Mouse (Mus musculus): ENCODE results near the gene Fgd3.

The Fgd3 gene

DNA sequence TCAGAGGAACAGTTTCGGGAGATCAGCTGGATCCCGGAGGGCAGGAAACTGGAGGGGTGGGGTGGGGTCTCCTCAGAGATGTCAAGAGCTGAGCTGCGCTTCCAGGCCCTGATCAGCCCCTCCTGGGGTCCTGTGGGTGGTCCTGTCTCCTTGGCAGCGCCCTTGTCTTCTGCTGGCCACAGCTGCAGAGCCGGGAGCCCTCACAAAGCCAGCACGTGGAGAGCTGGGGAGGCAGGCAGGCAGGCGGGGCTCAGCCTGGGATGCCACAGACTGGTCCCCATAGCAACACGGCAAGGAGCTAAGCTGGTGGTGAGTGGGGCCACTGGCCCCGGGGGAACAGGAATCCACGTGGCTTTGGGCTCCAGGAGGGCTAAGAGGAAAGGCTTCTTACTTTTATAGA lies at the start of gene Fgd3:
Fgd3 (minus strand) TSS at position 272 of the 400 bp plus-strand sequence.
- no peak for DNase-seq

DNA sequence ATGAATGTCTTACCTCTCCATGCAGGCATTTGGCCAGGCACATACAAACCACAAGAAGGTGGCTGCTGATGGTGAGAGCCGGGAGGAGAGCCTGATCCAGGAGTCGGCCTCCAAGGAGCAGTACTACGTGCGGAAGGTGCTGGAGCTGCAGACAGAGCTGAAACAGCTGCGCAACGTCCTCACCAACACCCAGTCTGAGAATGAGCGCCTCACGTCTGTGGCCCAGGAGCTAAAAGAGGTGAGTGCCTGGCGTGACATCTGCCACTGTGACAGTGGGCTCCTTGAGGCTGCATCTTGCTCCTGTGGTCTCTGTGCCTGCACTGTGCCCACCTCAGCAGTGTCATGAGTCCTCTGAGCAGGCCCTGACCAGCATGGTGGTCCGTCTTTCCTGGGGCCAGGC lies 49.3 kb upstream of the Fgd3 start:
- DNase-seq, result no peak

DNA sequence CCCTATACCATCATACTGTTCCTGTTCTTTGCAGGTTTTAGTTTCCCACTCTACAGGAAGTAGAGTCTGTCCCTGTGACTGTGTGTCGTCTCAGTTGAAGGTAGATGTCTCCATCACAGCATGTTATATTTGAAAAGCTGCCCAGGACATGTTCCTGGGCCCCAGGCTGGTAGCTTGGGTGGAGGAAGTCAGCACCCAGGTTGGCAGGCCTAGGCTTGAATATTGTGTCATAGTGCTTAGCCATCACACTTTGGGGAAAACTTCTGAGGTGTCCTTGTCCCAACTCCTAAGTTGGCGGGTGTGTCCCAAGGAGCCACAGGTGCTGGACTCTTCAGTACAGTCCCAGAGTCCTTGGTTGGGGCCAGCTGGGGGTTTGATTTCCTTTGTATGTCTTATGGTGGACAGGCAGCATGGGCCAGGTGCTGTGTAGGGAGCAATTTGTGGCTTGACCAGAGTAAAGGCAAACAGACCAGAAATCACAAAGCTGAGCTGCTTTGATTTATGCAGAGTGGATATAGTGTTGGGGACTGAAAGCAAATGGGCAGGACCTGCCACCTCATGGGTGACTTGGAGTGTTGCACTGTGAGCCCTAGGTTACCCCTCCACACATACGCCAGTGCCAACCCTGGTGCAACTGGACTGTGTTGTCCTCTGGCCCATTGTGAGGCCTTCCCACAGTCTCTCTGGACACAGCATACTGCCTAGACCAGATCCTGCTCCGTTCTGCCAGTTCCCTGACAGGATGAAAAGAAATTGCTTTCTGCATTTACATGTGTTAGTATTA lies 47.7 kb upstream of the Fgd3 start:
- DNase-seq, result no peak

DNA sequence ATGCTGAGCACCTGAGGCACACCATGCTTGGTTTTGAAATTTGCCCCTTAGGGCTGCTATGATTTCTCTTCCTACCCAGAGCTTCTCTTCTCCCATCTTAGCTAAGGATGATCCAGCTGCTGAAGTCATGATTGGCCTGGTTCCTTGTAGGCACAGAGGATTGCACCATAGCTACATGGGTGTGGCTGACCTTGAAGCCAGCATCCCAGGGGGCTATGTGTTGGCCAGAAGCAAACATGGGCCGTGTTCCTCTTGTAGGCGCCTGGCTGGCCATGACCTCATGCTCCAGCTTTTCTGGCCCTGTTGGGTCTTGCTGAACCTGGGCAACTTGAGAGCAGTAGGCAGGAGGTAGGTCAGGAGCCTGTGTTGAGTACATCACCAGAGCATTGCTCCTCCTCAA lies 44.6 kb upstream of the Fgd3 start:
- no peak for DNase-seq

- no peak for DNase-seq
Measured at GRCm38 (mm10) chr13:49362804-49363203, 42.7 kb upstream of the Fgd3 start.

DNA sequence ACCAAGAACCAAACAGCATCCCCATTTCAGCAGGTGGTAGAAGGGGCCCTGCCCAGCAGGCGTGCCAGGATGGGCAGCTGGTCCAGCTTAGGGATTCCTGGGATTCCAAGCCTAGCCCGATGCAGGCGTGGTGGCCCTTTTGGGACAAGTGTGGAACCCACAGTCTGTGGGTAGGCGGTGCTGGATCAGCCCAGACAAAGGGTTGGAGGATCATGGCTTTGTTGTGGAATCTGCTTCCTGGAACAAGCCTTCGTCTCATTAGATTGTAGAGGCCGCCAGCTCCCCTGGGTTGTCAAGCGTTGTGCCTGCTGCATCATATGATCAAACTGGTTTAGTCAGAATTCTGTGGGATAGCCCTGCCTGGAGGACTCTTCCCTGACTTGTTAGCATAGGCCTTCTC lies 42.3 kb upstream of the Fgd3 start:
- no peak for DNase-seq

GRCm38 (mm10) chr13:49360906-49361406 lies 40.8 kb upstream of the Fgd3 start:
- DNase-seq, result no peak

- no peak for DNase-seq
Measured at GRCm38 (mm10) chr13:49358184-49358583, 38.1 kb upstream of the Fgd3 start.

DNA sequence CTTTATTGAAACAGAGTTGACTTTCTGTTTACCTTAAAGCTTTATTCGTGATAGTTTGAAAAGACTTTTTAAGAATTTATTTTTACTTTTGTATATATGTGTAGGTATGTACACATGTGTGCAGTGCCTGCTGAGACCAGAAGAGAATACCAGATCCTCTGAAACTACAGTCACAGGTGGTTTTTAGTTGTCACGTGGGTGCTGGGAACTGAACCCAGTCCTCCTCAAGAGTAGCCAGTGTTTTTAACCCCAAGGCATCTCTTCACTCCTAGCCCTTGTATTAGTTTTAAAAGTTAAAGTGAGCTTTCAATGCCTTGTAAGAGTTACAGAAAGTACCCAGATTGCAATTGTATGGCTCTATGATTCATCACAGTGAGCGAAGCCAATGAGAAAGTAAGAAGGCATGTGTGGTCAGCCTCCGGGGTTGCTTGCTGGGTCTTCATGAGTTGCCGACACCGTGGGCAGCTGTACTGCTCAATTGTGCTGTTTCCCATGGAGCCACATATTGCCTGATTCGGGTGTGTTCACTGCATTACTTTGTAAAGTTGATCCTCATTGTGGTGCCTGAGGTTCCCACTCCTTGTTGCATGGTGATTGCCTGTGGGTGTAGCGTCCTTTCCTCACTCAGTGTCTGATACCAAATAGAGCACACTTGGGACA lies 37.4 kb upstream of the Fgd3 start:
- DNase-seq, result no peak

GRCm38 (mm10) chr13:49356090-49356489 lies 36.0 kb upstream of the Fgd3 start:
- no peak for DNase-seq

DNA sequence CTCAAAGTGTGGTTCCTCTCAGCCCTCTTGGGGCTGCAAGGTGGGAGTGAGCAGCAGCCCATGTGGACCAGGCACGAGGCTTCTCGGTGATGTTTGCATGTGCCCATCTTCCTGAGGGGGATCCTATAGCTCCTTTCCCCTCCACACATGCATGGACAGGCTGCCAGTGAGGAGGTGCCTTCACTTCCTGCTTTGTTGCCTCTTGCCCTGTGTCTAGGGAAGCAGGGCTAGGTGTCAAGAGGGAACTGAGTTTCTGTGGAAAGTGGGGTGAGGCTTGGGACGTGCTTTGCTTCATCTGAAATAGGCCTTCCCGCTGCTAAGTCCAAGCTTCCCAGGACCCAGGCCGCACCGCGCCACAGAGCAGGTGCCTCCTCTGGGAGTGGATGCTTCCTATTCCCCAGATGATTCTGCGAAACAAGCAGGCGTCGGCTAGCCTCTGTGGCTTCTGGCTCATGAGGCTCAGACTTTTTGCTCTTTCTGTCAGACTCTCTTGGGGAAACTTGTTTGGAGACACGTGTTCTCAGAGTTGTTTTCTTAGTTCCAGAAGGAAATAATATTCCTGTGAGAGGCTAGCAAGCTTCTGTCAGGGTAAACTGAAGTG lies 35.5 kb upstream of the Fgd3 start:
- no peak for DNase-seq

DNA sequence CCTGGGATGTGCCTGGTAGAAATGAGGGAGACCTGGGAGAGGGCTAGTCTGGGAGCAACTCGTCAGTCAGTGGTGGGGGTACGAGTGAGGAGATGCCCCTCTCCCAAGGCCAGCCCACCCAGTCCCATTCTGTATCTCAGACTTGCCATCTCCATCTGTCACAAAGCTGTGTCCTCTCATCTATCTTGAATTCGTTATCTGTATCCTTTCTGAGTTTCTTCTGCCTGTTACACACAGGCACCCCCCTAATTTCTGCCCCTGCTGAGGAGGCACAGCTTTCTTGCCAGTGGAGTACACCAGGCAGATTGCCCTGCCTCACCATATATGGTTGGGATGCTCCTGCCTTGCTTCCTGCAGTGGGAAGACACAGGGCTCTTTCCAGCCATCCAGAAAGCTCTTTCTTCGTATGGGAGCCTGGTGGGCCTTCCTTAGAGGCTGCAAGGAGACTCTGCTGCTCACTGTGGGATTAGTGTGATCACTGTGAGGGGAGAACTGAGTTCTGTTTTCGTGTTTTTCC lies 33.9 kb upstream of the Fgd3 start:
- no peak for DNase-seq

- no peak for DNase-seq
Measured at GRCm38 (mm10) chr13:49353422-49353821, 33.3 kb upstream of the Fgd3 start.

- DNase-seq, result no peak
Measured at GRCm38 (mm10) chr13:49352581-49353159, 32.6 kb upstream of the Fgd3 start.

DNA sequence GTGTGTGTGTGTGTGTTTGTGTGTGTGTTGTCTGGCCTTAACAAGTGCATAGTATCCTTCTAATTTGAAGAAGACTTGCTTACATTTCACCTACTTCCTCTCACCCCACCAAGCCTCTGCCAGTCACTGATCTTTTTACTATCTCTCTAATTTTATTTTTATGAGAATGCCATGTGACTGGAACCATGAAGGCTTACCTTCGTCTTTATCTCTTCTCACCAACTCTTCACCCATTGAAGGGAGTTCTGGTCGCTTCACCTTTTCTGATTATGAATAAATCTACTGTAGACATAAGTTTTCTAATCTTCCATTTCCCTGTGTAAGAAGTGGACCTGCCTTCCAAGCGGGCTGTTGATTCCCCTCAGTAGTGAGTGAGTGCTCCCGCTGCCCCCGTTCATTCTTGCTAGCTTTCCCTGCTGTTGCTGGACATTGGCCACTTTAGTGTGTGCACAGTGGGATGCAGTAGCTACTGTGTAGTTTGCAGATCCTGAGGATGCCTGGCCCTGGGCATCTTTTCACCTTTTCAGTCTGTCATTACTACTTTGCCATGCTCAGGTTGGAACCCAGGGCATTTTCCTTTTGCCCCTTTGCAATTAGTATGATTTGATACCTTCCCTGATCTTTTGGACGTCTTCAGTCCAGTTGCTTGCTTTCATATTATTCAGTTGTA lies 29.9 kb upstream of the Fgd3 start:
- no peak for DNase-seq

DNA sequence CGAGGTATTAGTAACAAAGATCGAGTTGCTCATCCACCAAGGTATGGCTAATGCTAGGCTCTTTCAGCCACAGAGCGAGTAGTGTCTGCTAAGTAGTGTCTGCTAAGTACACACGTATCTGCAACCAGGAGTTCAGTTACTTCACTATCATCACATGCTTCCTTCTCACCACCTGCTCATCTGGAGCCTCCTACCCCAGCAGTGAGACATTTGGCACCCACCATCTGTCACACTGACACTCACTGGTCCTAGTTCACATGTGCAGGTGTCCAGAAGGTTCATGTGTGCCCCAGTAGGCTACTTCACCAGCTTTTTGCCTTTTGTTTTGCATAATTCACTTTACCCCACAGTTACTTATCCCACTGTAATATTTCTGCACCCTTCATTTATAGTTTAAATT lies 29.2 kb upstream of the Fgd3 start:
- DNase-seq, result peak; percentile 57

DNA sequence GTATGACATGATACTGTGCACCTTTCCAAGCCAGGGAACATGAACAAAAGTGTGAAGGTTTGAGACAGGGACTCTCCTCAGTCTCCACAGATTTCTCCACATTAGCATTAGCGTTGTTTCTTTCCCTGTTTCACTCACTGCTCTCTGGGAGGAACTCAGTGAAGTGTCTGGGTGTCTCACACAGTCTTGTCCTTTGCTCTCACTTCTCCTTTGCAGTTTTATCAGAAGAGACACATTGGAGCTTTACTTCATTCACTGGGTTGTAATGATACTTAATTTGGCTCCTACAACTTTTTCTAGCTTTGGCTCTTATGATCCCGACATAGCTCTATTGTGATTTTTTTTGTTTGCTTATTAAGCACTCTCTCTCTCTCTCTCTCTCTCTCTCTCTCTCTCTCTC lies 28.4 kb upstream of the Fgd3 start:
- DNase-seq, result no peak

DNA sequence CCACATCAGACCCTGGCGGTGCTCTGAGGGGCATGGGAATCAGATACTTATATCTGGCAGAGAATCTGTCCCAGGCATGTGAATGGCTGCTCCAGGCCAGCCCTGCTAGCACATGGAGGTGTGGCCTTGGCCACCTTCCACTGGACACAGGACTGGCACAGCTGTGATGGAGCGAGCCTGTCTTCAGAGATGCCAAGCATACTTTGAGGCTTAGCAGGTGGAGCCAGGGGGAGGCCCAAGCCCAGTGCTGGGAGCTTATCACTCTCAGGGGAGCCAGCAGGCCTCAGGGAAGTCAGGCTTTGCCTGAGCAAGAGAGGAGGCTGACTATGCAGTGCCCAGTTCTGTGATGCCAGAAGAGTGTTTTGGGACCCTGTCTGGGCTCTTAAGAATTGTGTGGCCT lies 25.4 kb upstream of the Fgd3 start:
- no peak for DNase-seq

DNA sequence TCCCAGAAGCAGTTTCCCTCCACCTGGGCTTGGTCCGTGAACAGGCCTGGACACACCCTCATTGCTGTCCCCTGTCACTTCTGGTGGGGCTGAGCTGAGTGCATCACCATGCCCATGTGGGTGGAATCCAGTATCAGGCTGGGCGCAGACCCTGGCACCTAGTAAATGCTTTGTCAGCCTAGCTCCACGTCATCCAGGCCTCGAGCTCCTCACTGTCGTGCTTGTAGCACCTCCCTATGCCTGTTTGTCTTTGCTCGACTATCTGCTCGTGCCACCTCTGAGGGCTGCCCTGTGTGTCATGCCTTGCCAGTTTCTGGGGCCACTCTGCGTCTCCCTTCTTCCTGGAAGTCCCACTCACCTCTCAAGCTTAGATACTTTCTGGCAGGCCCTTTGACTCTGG lies 24.5 kb upstream of the Fgd3 start:
- no peak for DNase-seq

DNA sequence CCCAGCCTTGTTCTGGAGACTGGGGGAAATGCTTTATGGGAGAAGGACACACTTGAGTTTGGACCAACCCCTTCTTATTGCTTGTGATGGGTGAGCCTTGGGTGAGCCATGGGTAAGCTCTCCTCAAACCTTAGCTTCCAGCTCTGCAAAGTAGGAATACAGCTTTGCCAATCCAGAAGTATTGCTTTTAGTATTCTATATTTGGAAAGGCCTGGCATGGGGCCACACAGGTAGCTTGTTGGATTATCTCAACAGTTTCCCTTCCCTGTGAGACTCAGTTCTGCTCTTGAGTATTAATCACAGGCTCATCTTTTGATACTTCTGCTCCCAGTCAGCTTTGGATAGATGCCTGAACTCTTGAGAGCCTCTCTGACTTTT lies 22.6 kb upstream of the Fgd3 start:
- DNase-seq, result no peak

DNA sequence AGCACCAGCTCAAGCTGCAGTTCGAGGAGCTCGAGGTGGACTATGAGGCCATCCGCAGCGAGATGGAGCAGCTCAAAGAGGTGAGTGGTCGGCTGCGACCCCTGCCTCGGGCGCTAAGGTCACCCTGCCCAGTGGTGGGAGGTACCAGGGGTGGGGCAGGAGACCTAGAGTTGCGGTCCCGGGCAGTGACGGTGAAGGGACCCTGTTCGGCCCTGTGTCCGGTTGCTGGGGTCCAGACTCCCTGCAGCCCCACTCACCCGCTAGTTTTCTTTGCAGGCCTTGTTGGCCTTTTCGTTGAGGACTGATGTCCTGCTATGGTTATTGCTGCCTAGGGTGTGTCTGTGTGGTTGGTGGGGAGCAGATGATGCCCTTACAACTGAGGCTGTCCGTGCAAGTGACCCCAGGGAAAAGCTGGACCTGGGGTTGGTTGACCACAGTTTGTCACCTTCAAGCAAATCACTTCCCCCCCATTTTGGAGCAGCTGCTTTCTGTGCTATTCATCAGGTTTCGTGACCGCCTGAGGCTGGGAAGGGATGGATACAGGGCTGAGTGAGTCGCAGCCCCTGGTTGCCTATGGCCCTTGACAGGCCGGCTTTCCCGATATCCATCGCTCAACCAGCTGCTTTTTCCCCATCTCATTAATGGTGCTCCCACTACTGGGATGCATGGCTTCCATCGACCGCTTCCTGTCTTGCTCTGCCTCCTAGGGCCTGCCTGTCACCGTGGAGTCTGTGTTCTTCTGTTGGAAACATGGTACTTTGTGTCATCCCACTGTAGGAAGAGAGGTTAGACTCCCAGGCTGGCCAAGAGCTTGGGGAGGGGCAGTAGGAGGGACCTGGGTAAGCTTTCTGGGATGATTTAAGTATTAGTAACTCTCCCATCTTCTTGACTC lies 22.0 kb upstream of the Fgd3 start:
- no peak for DNase-seq
